Mouse (Mus musculus) ES-Bruce4 (cell line): Measurements from ENCODE around the gene Cd6. TPM values are rescaled to one million over a fixed set of nuclear protein-coding genes. Genes with fewer than 3 reads are reported as not detected.

Experiments used
- H3K27ac ChIP-seq: 2 replicates; pipeline ENCODE4 v1.5.1; 2012; ENCODE audit warnings: low read length, inconsistent platforms; ENCODE audit not compliant: insufficient read depth
- H3K27me3 ChIP-seq: 2 replicates; pipeline ENCODE4 v1.6.1; 2012; ENCODE audit warnings: mild to moderate bottlenecking, low read length, inconsistent platforms; ENCODE audit not compliant: control insufficient read depth, poor library complexity, insufficient read depth, severe bottlenecking
- H3K36me3 ChIP-seq: 2 replicates; pipeline ENCODE4 v1.6.1; 2012; ENCODE audit warnings: inconsistent platforms, mild to moderate bottlenecking, low read length, moderate library complexity; ENCODE audit not compliant: control insufficient read depth, poor library complexity, insufficient read depth, severe bottlenecking
- H3K4me1 ChIP-seq: one replicate; pipeline ENCODE4 v1.8.1; 2011; ENCODE audit warnings: low read length; ENCODE audit not compliant: control insufficient read depth, insufficient read depth
- H3K4me3 ChIP-seq: 2 replicates; pipeline ENCODE4 v1.5.1; 2011; ENCODE audit warnings: low read depth, mild to moderate bottlenecking, low read length
- H3K9ac ChIP-seq: 2 replicates; pipeline ENCODE4 v1.6.1; 2012; ENCODE audit warnings: low read depth, mild to moderate bottlenecking, inconsistent platforms; ENCODE audit not compliant: poor library complexity, severe bottlenecking
- H3K9me3 ChIP-seq: replicated peaks from 2 replicates; pipeline ENCODE4 v1.6.1; 2012; ENCODE audit warnings: mild to moderate bottlenecking, low read length, inconsistent platforms; ENCODE audit not compliant: control insufficient read depth, poor library complexity, insufficient read depth, severe bottlenecking
- CTCF ChIP-seq: IDR thresholded peaks from one replicate; pipeline ENCODE4 v1.8.1; 2011; ENCODE audit warnings: low read depth, low read length
- EP300 ChIP-seq: IDR thresholded peaks from 2 replicates; pipeline ENCODE4 v1.6.1; 2011; ENCODE audit warnings: low read depth, low read length; ENCODE audit not compliant: insufficient read depth
- POLR2A ChIP-seq: IDR thresholded peaks from one replicate; pipeline ENCODE4 v1.8.1; 2011; ENCODE audit warnings: low read length; ENCODE audit not compliant: insufficient read depth
- polyA plus RNA-seq: library from polyadenylated mRNA; stranded (reverse); fragments of >200 nt; gene quantifications from 2 replicates; pipeline ENCODE4 v1.2.4, GENCODE M21; 2011; ENCODE audit warnings: low read depth; ENCODE audit not compliant: missing spikeins, insufficient read depth, insufficient read length

Cd6 gene
- polyA plus RNA-seq, 1 experiment: not detected

- Histone ChIP-seq H3K27me3 (no peaks in the 10 kb centered on the region), H3K4me1 (peaks cover 3% of the 10 kb centered on the region), H3K27ac (no peak overlapping the region), H3K4me3 (no peak overlapping the region), H3K36me3 (no peaks in the 10 kb centered on the region), H3K9me3 (no peaks in the 10 kb centered on the region), H3K9ac (no peak overlapping the region)
- no peak for TF ChIP-seq CTCF
- TF ChIP-seq POLR2A: no peak
- no peak for TF ChIP-seq EP300
These were observed 13.4 kb downstream of the Cd6 start for GRCm38 (mm10) chr19:10816462-10816861.

- H3K4me1 ChIP-seq: peaks cover 3% of the 10 kb centered on the region
- H3K27ac ChIP-seq: no peak overlapping the region
- no peaks in the 10 kb centered on the region for H3K27me3 ChIP-seq
- no peak overlapping the region for H3K4me3 ChIP-seq
- no peaks in the 10 kb centered on the region for H3K9me3 ChIP-seq
- H3K36me3 ChIP-seq: no peaks in the 10 kb centered on the region
- TF ChIP-seq CTCF (no peak), POLR2A (no peak)
- no peak overlapping the region for H3K9ac ChIP-seq
These were observed 14.0 kb downstream of the Cd6 start for GRCm38 (mm10) chr19:10815871-10816270.

GRCm38 (mm10) chr19:10813905-10814304 is 16.0 kb downstream of the Cd6 start:
- Histone ChIP-seq H3K4me3 (no peak overlapping the region), H3K36me3 (no peaks in the 10 kb centered on the region), H3K4me1 (peaks cover 3% of the 10 kb centered on the region), H3K9me3 (no peaks in the 10 kb centered on the region), H3K27me3 (no peaks in the 10 kb centered on the region), H3K27ac (no peak overlapping the region), H3K9ac (no peak overlapping the region)
- TF ChIP-seq EP300 (no peak), POLR2A (no peak), CTCF (no peak)

- no peaks in the 10 kb centered on the region for H3K36me3 ChIP-seq
- no peak overlapping the region for H3K4me3 ChIP-seq
- no peaks in the 10 kb centered on the region for H3K27me3 ChIP-seq
- TF ChIP-seq POLR2A (no peak), CTCF (no peak), EP300 (no peak)
- no peak overlapping the region for H3K27ac ChIP-seq
- H3K9me3 ChIP-seq: no peaks in the 10 kb centered on the region
- no peaks in the 10 kb centered on the region for H3K4me1 ChIP-seq
- no peak overlapping the region for H3K9ac ChIP-seq
These were observed 16.8 kb downstream of the Cd6 start for GRCm38 (mm10) chr19:10813039-10813438.

GRCm38 (mm10) chr19:10811471-10811870 is 18.4 kb downstream of the Cd6 start:
- Histone ChIP-seq H3K4me3 (no peak overlapping the region), H3K27ac (no peak overlapping the region), H3K4me1 (no peaks in the 10 kb centered on the region), H3K27me3 (no peaks in the 10 kb centered on the region), H3K36me3 (no peaks in the 10 kb centered on the region), H3K9me3 (no peaks in the 10 kb centered on the region), H3K9ac (no peak overlapping the region)
- TF ChIP-seq CTCF (no peak), POLR2A (no peak), EP300 (no peak)

GRCm38 (mm10) chr19:10810176-10810492 is 19.7 kb downstream of the Cd6 start:
- Histone ChIP-seq H3K4me3 (no peak overlapping the region), H3K9me3 (no peaks in the 10 kb centered on the region), H3K27ac (no peak overlapping the region), H3K36me3 (no peaks in the 10 kb centered on the region), H3K27me3 (no peaks in the 10 kb centered on the region), H3K9ac (no peak overlapping the region), H3K4me1 (no peaks in the 10 kb centered on the region)
- no peak for TF ChIP-seq POLR2A
- TF ChIP-seq CTCF: no peak
- no peak for TF ChIP-seq EP300
